Mouse (Mus musculus): ENCODE measurements around the gene Kdf1.

Kdf1 gene

GRCm38 (mm10) chr4:133553448-133554330 is 34.9 kb downstream of the Kdf1 start:
- in situ Hi-C loops (cut with MboI, MseI), result no loop called here

DNA sequence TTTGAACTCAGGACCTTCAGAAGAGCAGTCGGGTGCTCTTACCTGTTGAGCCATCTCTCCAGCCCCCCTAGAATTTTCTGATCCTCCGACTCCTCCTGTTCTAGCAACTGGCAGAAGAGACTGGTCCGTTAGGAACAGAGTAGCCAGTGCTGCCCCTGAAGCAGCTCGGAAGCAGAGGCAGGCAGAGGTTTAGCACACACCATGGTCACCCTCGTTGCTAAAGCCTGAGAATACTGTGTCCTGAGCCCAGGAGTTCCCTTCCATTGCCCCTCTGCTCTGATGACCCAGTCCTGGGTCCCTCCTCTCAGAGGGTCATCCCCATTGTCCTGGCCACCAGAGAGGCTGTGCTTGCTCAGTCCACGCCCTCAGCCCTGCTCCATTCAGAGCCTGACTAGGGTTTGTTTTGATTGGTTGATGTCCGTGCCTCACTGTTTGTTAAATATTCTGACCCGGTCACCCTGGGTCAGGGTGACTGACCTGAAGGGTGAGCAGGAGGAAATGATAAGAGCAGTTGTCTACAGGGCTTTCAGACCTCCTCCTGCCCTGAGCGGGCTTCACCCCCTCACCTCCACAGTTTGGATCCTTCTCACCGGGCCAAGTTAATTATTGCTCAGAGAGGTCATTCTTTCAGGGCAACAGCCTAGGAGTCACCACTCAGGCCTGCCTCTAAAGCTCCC is 38.4 kb downstream of the Kdf1 start:
- in situ Hi-C loops (cut with MboI, MseI), result no loop called here

DNA sequence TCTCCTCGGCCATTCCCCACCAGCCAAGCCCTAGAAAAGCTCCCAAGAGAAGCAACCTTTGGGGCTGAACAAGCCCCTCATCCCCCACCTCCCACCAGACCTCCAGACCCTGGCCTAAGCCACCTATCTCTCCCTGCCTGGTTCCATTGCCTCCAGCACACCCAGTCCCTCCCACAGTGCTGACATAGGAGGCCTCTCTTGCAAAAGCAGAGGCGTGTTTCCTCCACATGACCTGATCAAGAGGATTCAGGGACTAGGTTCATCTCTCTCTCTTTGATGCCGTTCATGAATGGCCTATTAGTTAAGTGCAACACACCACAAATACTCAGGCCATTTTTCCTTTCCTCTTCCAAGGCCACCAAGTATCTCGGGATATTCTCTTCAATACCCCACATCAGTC is 41.1 kb downstream of the Kdf1 start:
- in situ Hi-C loops (cut with MboI, MseI), result no loop called here

DNA sequence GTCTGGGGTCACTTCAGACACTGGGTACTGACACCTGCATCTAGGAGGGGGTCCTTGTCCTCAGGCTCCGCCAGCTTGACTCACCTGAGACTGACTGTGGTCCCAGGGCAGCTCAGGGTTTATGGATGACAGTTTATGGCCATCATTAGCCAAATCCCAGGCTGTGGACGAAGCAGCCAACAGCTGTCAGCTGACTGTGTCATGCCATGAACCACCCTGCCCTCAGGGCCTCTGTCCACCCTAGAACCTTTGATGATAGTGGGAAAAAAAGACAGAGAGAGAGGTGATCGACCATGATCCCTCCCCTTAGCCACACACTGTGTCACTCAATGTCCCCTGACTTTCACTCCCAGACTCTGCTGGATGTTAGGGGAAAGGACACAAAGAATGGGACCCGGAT is 42.9 kb downstream of the Kdf1 start:
- in situ Hi-C loops (cut with MboI, MseI), result no loop called here

DNA sequence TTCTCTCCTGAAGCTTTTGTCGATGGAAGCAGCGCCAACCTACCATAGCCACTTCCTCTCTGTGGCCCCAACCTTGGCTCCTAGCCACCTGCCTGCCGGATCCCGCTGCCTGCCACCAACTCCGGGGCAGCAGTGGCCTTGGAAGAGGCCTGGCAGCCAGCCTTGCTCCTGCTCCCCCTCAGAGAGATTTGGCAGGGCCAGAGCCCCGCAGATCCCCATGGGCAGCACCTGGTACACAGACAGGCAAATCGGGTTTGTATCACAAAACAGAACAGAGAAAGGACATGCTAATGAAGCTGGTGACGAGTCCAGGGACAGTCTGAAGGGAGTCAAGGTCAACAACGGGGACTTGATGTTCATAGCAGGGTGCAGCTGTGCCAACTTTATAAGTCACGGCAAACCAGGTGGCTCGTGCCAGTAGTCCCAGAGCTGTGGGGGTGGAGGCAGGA is 44.4 kb downstream of the Kdf1 start:
- in situ Hi-C loops (cut with MboI, MseI), result no loop called here

DNA sequence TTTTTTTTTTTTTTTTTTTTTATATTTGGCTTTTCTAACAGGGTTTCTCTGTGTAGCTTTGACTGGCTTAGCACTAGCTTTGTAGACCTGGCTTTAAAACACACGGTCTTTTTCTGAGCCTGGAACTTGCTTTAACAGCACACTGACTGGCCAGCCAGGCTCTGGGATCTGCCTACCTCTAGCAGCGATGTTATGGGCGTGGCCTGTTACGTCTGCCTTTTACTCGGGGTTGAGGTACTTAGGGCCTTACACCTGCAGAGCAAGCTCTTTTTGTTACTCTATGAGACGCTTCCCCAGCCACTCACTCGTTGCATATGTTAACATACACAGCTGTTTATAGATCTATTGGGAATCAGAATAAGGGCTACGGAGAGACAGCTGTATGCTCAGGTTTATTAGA is 48.5 kb downstream of the Kdf1 start:
- in situ Hi-C loops (cut with MboI, MseI), result no loop called here

GRCm38 (mm10) chr4:133569291-133570065 is 50.7 kb downstream of the Kdf1 start:
- in situ Hi-C loops (cut with MboI, MseI), result no loop called here

DNA sequence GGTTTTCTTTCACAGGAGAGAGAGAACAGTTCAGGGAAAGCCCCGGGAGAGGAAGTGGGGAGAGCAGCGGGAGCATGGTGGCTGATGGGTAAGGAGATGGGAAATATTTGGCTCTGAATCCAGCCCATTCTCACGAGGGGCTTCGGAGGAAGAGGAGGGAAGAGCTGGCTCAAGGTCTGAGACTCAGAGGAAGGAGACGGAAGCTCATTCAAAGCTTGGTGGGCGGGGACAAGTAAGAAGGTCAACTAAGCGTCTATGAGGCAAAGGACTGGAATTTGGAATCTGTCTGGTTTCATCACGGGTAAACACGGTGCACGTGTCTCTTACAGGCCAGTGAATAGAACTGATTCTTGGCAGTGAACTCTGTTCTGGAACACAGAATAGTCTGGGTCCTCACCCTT is 51.3 kb downstream of the Kdf1 start:
- in situ Hi-C loops (cut with MboI, MseI), result no loop called here

DNA sequence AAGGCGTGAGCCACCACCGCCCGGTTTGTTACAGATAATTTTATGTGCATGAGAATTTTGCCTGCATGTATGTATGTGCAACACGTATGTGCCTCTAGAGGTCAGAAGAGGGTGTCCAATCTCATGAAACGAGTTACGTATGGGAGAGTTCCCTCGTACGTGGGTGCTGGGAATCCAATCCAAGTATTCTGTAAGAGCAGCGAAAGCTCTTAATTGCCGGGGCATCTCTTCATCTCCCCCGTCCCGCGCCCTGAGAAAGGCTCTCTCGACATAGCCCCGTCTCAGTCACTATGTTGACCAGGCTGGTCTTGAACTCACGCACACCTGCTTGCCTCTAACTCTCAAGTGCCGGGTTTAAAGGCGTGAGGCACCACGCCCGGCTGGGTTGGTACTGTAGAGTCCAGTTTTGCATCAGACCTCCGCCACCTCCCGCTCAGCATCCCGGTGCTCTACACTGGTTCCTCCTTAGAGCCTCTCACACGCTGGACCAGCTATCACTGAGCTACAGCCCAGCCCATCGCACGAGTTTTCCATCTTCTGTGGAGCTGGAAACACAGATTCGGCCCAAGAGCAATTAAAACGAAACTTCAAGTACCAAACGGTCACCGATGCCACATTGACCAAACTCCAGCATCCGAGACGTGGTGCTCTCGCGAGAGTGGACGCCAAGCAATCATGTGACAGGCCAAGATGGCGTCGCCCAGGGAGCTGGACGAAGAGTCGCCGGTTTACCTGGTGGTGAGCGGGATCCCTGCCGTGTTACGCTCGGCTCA is 55.5 kb downstream of the Kdf1 start, which contains the start of gene Gpatch3:
Gpatch3 (plus strand) TSS at position 676 of the 773 bp plus-strand sequence.
- in situ Hi-C loops (cut with MboI, MseI), result no loop called here

GRCm38 (mm10) chr4:133574843-133575202 is 56.1 kb downstream of the Kdf1 start:
- in situ Hi-C loops (cut with MboI, MseI), result no loop called here

DNA sequence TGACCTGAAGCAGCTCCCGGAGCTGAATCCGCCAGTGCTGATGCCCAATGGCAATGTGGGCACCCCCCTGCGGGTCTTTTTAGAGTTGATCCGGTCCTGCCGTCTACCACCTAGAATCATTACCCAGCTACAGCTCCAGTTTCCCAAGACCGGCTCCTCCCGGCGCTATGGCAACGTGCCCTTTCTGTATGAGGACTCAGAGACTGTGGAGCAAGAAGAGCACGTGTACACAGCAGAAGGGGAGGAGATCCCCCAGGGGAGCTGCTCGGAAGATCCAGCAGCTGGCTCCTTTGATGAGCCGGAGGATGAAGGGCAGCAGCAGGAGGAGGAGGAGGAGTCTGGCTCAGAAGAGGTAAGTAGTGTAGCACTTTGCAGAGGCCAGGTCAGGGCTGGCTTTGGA is 59.2 kb downstream of the Kdf1 start:
- in situ Hi-C loops (cut with MboI, MseI), result no loop called here
